Mouse (Mus musculus) forebrain, embryonic 16.5 days (tissue): ENCODE data around the gene Grtp1. TPM values are rescaled to one million over a fixed set of nuclear protein-coding genes. Genes with fewer than 3 reads are reported as not detected.
A peak's percentile ranks its signal among the peaks of the same experiment; 100 is the strongest.

Experiments
- ATAC-seq: fragments of 200-750 bp; cut with Nextera tagmentation; 2 replicates; pipeline ENCODE4 v1.8.0; 2017; ENCODE audit warnings: mild to moderate bottlenecking, moderate library complexity
- H3K27ac ChIP-seq: fragments of 300-500 bp; sonication (generic); 2 replicates; pipeline ENCODE4 v1.5.1; 2014; ENCODE audit warnings: low read length, control low read depth
- H3K27me3 ChIP-seq: fragments of 300-500 bp; sonication (generic); replicated peaks from 2 replicates; pipeline ENCODE4 v1.6.1; 2014; ENCODE audit warnings: low read length; ENCODE audit not compliant: control insufficient read depth, insufficient read depth
- H3K36me3 ChIP-seq: fragments of 300-500 bp; sonication (generic); 2 replicates; pipeline ENCODE4 v1.6.1; 2014; ENCODE audit not compliant: control insufficient read depth, insufficient read depth
- H3K4me1 ChIP-seq: fragments of 300-500 bp; sonication (generic); replicated peaks from 2 replicates; pipeline ENCODE4 v1.6.1; 2014; ENCODE audit warnings: low read length; ENCODE audit not compliant: control insufficient read depth, insufficient read depth
- H3K4me2 ChIP-seq: fragments of 300-500 bp; sonication (generic); 2 replicates; pipeline ENCODE4 v1.6.1; 2014; ENCODE audit warnings: mild to moderate bottlenecking, low read length, control low read depth
- H3K4me3 ChIP-seq: fragments of 300-500 bp; sonication (generic); replicated peaks from 2 replicates; pipeline ENCODE4 v1.5.1; 2014; ENCODE audit warnings: mild to moderate bottlenecking, low read length, control low read depth
- H3K9ac ChIP-seq: fragments of 300-500 bp; sonication (generic); replicated peaks from 2 replicates; pipeline ENCODE4 v1.6.1; 2014; ENCODE audit warnings: low read depth, low read length, control low read depth
- H3K9me3 ChIP-seq: fragments of 300-500 bp; sonication (generic); 2 replicates; pipeline ENCODE4 v1.6.1; 2016; ENCODE audit warnings: low read length; ENCODE audit not compliant: control insufficient read depth
- WGBS: fragments of 180-500 bp; shearing (Covaris S2); extraction: QIAGEN DNeasy Blood & Tissue Kit; methylation state at CpG from one replicate; pipeline ENCODE4 v1.1.7; 2014; 5-methylcytosine and 5-hydroxymethylcytosine counted together
- polyA plus RNA-seq: library from polyadenylated mRNA; unstranded; fragments of >200 nt; fragmentation: Nextera tagmentation; extraction: Ambion mirVana; gene quantifications from 2 replicates; pipeline ENCODE4 v1.2.1, GENCODE M21; 2015

Gene Grtp1
- 19.7 and 21.1 TPM in 2 replicates for polyA plus RNA-seq

GRCm38 (mm10) chr8:13200301-13201012, at the start of gene Grtp1:
Grtp1 (minus strand) TSS chr8:13200620.
- H3K9ac ChIP-seq, result peak within 1 kb of the TSS; percentile 83
- H3K4me2 ChIP-seq, result peak within 1 kb of the TSS; percentile 81
- no peaks in the 10 kb centered on the region for H3K36me3 ChIP-seq
- H3K9me3 ChIP-seq, result no peaks in the 10 kb centered on the region
- under 1% methylated on average over 45 of the region's 58 CpGs for WGBS
- H3K27ac ChIP-seq, result no peak within 1 kb of the TSS
- peak; percentile 71 for ATAC-seq
- peaks cover 23% of the 10 kb centered on the region for H3K27me3 ChIP-seq
- H3K4me1 ChIP-seq, result peaks cover 13% of the 10 kb centered on the region
- H3K4me3 ChIP-seq, result peak within 1 kb of the TSS; percentile 88

- H3K27ac ChIP-seq, result no peak overlapping the region
- ATAC-seq, result no peak
- H3K36me3 ChIP-seq, result no peaks in the 10 kb centered on the region
- H3K4me3 ChIP-seq, result no peak overlapping the region
- no peak overlapping the region for H3K9ac ChIP-seq
- 89% methylated on average over 11 of the region's 11 CpGs for WGBS
- no peaks in the 10 kb centered on the region for H3K9me3 ChIP-seq
- no peak overlapping the region for H3K4me2 ChIP-seq
- no peaks in the 10 kb centered on the region for H3K4me1 ChIP-seq
- H3K27me3 ChIP-seq, result no peaks in the 10 kb centered on the region
Measured at GRCm38 (mm10) chr8:13244343-13244880, 44.0 kb upstream of the Grtp1 start.

DNA sequence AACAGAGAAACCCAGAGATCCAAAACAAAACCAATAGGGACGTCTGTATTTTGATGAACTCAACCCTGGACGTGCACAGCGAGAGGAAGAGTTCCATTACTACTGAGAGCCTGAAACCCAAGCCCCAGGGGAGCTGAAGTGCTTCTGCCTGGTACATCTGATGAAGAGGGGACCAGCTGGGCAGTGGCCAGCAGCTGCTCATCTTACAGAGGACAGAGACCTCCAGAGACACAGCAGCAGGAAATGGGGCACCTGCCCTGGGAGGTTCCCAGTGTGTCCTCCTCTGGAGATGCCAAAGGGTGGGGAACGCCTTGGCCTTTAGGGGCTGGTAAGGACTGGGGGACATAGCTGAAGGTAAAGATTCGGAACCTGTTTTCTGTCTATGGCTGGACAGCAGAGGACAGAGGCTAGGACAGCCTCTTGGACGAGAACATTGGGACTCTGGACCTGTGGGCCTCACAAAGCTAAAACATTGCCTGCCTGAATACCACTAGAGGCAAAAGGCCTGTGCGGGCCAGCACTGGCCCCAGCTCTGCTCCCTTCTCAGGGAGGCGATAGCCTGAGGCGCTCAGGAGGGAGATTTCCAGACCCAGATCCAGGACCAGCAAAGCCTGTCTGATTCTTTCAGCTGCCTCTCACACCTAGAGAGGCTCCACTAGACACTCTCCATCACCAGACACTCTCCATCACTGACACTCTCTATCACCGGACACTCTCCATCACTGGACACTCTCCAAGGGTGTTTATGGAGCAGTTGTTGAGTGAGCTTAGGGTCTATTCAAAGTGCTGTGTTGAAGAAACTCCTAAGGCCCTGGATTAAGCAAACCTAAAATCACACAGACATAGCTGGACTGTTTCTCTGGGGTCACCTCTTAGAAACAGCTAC, 42.8 kb upstream of the Grtp1 start:
- ATAC-seq, result no peak
- H3K27ac ChIP-seq, result no peak overlapping the region
- no peaks in the 10 kb centered on the region for H3K4me1 ChIP-seq
- 84% methylated on average over 10 of the region's 10 CpGs for WGBS
- no peak overlapping the region for H3K9ac ChIP-seq
- H3K4me2 ChIP-seq, result no peak overlapping the region
- no peaks in the 10 kb centered on the region for H3K27me3 ChIP-seq
- no peaks in the 10 kb centered on the region for H3K9me3 ChIP-seq
- H3K36me3 ChIP-seq, result no peaks in the 10 kb centered on the region
- no peak overlapping the region for H3K4me3 ChIP-seq

DNA sequence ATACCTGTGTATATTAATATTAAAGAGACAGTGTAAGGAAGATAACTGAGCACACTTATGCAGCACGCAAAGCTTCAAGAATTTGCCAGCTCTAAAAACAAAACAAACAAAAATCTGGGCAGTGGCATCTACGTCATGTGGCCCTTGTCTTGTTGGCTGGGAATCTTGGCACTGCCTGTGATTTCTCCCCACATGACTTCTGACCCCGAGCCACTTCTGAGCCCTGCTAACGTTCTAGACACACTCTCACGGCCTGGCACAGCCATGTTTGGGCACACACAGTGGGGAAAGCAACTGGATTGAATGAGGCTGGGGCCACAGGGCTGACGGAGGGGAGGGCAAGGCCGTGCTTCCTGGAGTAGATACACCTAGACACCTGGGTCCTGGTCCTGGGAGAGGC, 40.3 kb upstream of the Grtp1 start:
- Histone ChIP-seq H3K36me3 (no peaks in the 10 kb centered on the region), H3K9ac (no peak overlapping the region), H3K4me3 (no peak overlapping the region), H3K27ac (no peak overlapping the region), H3K9me3 (no peaks in the 10 kb centered on the region), H3K4me2 (no peak overlapping the region), H3K27me3 (no peaks in the 10 kb centered on the region), H3K4me1 (no peaks in the 10 kb centered on the region)
- 81% methylated on average over 7 of the region's 7 CpGs for WGBS
- no peak for ATAC-seq

DNA sequence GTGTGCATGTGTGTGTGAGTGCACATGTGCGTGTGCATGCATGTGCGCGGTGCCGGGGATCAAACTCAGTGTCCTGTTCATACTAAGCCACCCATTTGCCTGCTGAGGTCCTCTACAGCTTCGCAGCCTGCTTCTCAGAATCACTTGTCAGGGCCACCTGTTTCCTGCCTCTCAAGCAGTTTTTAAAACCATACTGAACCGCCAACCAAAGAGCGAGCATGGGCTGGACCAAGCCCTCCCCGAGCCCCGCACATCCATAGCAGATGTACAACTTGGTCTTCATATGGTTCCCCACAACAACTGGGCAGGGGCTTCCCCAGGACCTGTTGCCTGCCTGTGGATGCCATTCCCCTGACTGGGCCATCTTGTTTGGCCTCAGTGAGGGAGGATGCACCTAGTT, 39.6 kb upstream of the Grtp1 start:
- H3K36me3 ChIP-seq, result no peaks in the 10 kb centered on the region
- H3K4me3 ChIP-seq, result no peak overlapping the region
- 93% methylated on average over 9 of the region's 9 CpGs for WGBS
- ATAC-seq, result no peak
- no peaks in the 10 kb centered on the region for H3K4me1 ChIP-seq
- no peak overlapping the region for H3K9ac ChIP-seq
- no peaks in the 10 kb centered on the region for H3K27me3 ChIP-seq
- H3K4me2 ChIP-seq, result no peak overlapping the region
- no peaks in the 10 kb centered on the region for H3K9me3 ChIP-seq
- H3K27ac ChIP-seq, result no peak overlapping the region

GRCm38 (mm10) chr8:13234803-13235202, 34.4 kb upstream of the Grtp1 start:
- Histone ChIP-seq H3K9ac (no peak overlapping the region), H3K27ac (no peak overlapping the region), H3K36me3 (no peaks in the 10 kb centered on the region), H3K4me2 (no peak overlapping the region), H3K4me1 (no peaks in the 10 kb centered on the region), H3K27me3 (0 out of 2 replicates have a peak, but pooled peaks cover 2% of the 10 kb centered on the region), H3K9me3 (no peaks in the 10 kb centered on the region), H3K4me3 (no peak overlapping the region)
- WGBS, result 89% methylated on average over 13 of the region's 13 CpGs
- no peak for ATAC-seq

DNA sequence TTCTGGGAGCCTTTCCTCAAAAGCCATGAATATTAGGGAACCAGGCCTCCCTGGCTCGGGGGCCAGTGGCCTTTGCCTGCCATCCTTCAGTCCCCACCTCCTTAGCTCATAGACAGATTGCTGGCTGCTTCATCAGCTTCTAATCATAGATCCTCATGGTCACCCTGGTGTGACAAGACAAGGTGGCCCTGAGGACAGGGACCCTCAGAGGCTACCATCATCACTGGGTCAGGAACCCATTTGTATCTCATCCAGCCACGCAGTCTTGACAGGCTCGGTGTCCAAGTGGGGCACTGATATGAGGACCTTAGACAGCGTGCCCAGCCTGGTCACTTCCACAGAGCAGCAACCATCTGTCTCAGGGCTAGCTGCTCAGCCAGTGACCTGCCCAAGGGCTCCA, 30.1 kb upstream of the Grtp1 start:
- no peak overlapping the region for H3K4me3 ChIP-seq
- no peaks in the 10 kb centered on the region for H3K36me3 ChIP-seq
- H3K9me3 ChIP-seq, result no peaks in the 10 kb centered on the region
- H3K4me2 ChIP-seq, result no peak overlapping the region
- 0 out of 2 replicates have a peak, but pooled peaks cover 2% of the 10 kb centered on the region for H3K27me3 ChIP-seq
- H3K27ac ChIP-seq, result no peak overlapping the region
- 89% methylated on average over 4 of the region's 4 CpGs for WGBS
- H3K9ac ChIP-seq, result no peak overlapping the region
- H3K4me1 ChIP-seq, result peaks cover 4% of the 10 kb centered on the region; the same call in 1 of the 2 replicates
- ATAC-seq, result no peak

DNA sequence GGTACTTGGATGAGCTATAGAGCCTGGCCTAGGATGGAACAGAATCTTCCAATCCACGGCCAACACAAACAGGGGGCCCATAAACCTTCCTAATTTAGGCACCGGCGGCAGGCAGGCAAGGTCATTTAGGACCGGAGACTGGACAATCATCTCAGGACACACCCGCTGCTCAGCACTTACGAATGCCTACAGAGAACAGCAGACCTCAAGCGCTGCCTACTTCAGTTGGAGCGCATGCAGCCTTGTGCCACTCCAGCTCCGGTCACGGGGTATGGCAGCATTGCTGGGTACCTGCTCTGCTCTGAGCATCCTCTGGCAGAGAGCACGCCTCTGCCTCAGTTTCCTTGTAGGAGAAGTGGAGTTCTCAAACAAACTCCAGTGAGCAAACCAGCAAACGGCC, 29.4 kb upstream of the Grtp1 start:
- Histone ChIP-seq H3K9ac (no peak overlapping the region), H3K36me3 (no peaks in the 10 kb centered on the region), H3K9me3 (no peaks in the 10 kb centered on the region), H3K4me3 (no peak overlapping the region), H3K4me1 (peaks cover 4% of the 10 kb centered on the region; the same call in 1 of the 2 replicates), H3K27ac (no peak overlapping the region), H3K27me3 (0 out of 2 replicates have a peak, but pooled peaks cover 2% of the 10 kb centered on the region), H3K4me2 (no peak overlapping the region)
- 91% methylated on average over 12 of the region's 12 CpGs for WGBS
- ATAC-seq, result no peak
